Mouse (Mus musculus) intestine, postnatal 0 days (tissue): ENCODE data around the gene Apoc3. TPM values are rescaled to one million over a fixed set of nuclear protein-coding genes. Genes with fewer than 3 reads are reported as not detected.

Source experiments
- ATAC-seq: fragments of 200-750 bp; cut with Nextera tagmentation; 2 replicates; pipeline ENCODE4 v1.8.0; 2017; ENCODE audit warnings: mild to moderate bottlenecking, moderate TSS enrichment, moderate library complexity
- H3K27ac ChIP-seq: fragments of 300-500 bp; sonication (generic); 2 replicates; pipeline ENCODE4 v1.5.1; 2014; ENCODE audit warnings: mild to moderate bottlenecking, low read depth, low read length, moderate library complexity
- H3K27me3 ChIP-seq: fragments of 300-500 bp; sonication (generic); replicated peaks from 2 replicates; pipeline ENCODE4 v1.6.1; 2014; ENCODE audit warnings: low read length, mixed read lengths; ENCODE audit not compliant: control insufficient read depth, insufficient read depth
- H3K36me3 ChIP-seq: fragments of 300-500 bp; sonication (generic); 2 replicates; pipeline ENCODE4 v1.6.1; 2014; ENCODE audit warnings: mild to moderate bottlenecking, moderate library complexity; ENCODE audit not compliant: control insufficient read depth, insufficient read depth
- H3K4me1 ChIP-seq: fragments of 300-500 bp; sonication (generic); replicated peaks from 2 replicates; pipeline ENCODE4 v1.6.1; 2014; ENCODE audit warnings: antibody characterized with exemption, low read length, mixed read lengths; ENCODE audit not compliant: control insufficient read depth, insufficient read depth
- H3K4me2 ChIP-seq: fragments of 300-500 bp; sonication (generic); replicated peaks from 2 replicates; pipeline ENCODE4 v1.6.1; 2014; ENCODE audit warnings: low read depth, mild to moderate bottlenecking, moderate library complexity
- H3K4me3 ChIP-seq: fragments of 300-500 bp; sonication (generic); 2 replicates; pipeline ENCODE4 v1.5.1; 2014; ENCODE audit warnings: low read depth, low read length
- H3K9ac ChIP-seq: fragments of 300-500 bp; sonication (generic); 2 replicates; pipeline ENCODE4 v1.6.1; 2014; ENCODE audit warnings: mild to moderate bottlenecking, low read depth, low read length
- H3K9me3 ChIP-seq: fragments of 300-500 bp; sonication (generic); 2 replicates; pipeline ENCODE4 v1.6.1; 2016; ENCODE audit warnings: mixed run types; ENCODE audit not compliant: control insufficient read depth
- CTCF ChIP-seq: sonication (generic); IDR thresholded peaks from 2 replicates; pipeline ENCODE4 v1.5.1; 2016; ENCODE audit warnings: low read depth, mild to moderate bottlenecking, control low read depth, antibody characterized with exemption, moderate library complexity
- WGBS: fragments of 180-500 bp; shearing (Covaris S2); extraction: QIAGEN DNeasy Blood & Tissue Kit; methylation state at CpG from one replicate; pipeline ENCODE4 v1.1.7; 2014; 5-methylcytosine and 5-hydroxymethylcytosine counted together
- polyA plus RNA-seq: library from polyadenylated mRNA; unstranded; fragments of >200 nt; fragmentation: Nextera tagmentation; extraction: Ambion mirVana; gene quantifications from 2 replicates; pipeline ENCODE4 v1.2.1, GENCODE M21; 2015

The Apoc3 gene
- polyA plus RNA-seq, 1 experiment from 2014 or later: 8,903 TPM

- 81% methylated on average over 6 of the region's 6 CpGs for WGBS
Observed at GRCm38 (mm10) chr9:46192642-46193041, 42.8 kb downstream of the Apoc3 start.

GRCm38 (mm10) chr9:46191644-46192043, 43.8 kb downstream of the Apoc3 start:
- Histone ChIP-seq H3K27me3 (no peaks in the 10 kb centered on the region), H3K9me3 (no peaks in the 10 kb centered on the region), H3K27ac (no peak overlapping the region), H3K9ac (no peak overlapping the region), H3K4me1 (no peaks in the 10 kb centered on the region), H3K4me3 (no peak overlapping the region), H3K36me3 (peaks cover 29% of the 10 kb centered on the region), H3K4me2 (no peak overlapping the region)
- no peak for ATAC-seq
- 19% methylated on average over 1 of the region's 1 CpGs for WGBS
- TF ChIP-seq CTCF: peak; percentile 76

More at GRCm38 (mm10) chr9:46192642-46193041, 42.8 kb downstream of the Apoc3 start:
- Histone ChIP-seq H3K27me3 (no peaks in the 10 kb centered on the region), H3K36me3 (peaks cover 36% of the 10 kb centered on the region), H3K9ac (no peak overlapping the region), H3K27ac (no peak overlapping the region), H3K4me3 (no peak overlapping the region), H3K4me1 (no peaks in the 10 kb centered on the region), H3K9me3 (no peaks in the 10 kb centered on the region), H3K4me2 (no peak overlapping the region)
- ATAC-seq: no peak
- no peak for TF ChIP-seq CTCF

- H3K4me1 ChIP-seq: no peaks in the 10 kb centered on the region
- H3K36me3 ChIP-seq: peaks cover 25% of the 10 kb centered on the region
- no peak overlapping the region for H3K4me3 ChIP-seq
- TF ChIP-seq CTCF: no peak
- WGBS: 79% methylated on average over 8 of the region's 8 CpGs
- no peak overlapping the region for H3K27ac ChIP-seq
- H3K9ac ChIP-seq: no peak overlapping the region
- H3K9me3 ChIP-seq: no peaks in the 10 kb centered on the region
- H3K4me2 ChIP-seq: no peak overlapping the region
- H3K27me3 ChIP-seq: no peaks in the 10 kb centered on the region
- ATAC-seq: no peak
Observed at GRCm38 (mm10) chr9:46191234-46191633, 44.2 kb downstream of the Apoc3 start.

- Histone ChIP-seq H3K36me3 (peaks cover 7% of the 10 kb centered on the region; the same call in 1 of the 2 replicates), H3K27me3 (no peaks in the 10 kb centered on the region), H3K4me3 (no peak overlapping the region), H3K9ac (no peak overlapping the region), H3K4me1 (no peaks in the 10 kb centered on the region), H3K27ac (no peak overlapping the region), H3K9me3 (no peaks in the 10 kb centered on the region), H3K4me2 (no peak overlapping the region)
- no peak for ATAC-seq
- peak; percentile 14; the same call in 1 of the 2 replicates for TF ChIP-seq CTCF
- 88% methylated on average over 10 of the region's 10 CpGs for WGBS
Observed at GRCm38 (mm10) chr9:46189381-46189780, 46.1 kb downstream of the Apoc3 start.

GRCm38 (mm10) chr9:46188956-46189355, 46.5 kb downstream of the Apoc3 start:
- 90% methylated on average over 5 of the region's 5 CpGs for WGBS
- Histone ChIP-seq H3K9ac (no peak overlapping the region), H3K9me3 (no peaks in the 10 kb centered on the region), H3K4me3 (no peak overlapping the region), H3K4me2 (no peak overlapping the region), H3K27ac (no peak overlapping the region), H3K27me3 (no peaks in the 10 kb centered on the region), H3K36me3 (peaks cover 3% of the 10 kb centered on the region; the same call in 1 of the 2 replicates), H3K4me1 (no peaks in the 10 kb centered on the region)
- TF ChIP-seq CTCF: no peak
- no peak for ATAC-seq

GRCm38 (mm10) chr9:46188370-46188769, 47.1 kb downstream of the Apoc3 start:
- WGBS: 86% methylated on average over 4 of the region's 4 CpGs
- Histone ChIP-seq H3K9ac (no peak overlapping the region), H3K4me3 (no peak overlapping the region), H3K9me3 (no peaks in the 10 kb centered on the region), H3K36me3 (no peaks in the 10 kb centered on the region), H3K4me1 (no peaks in the 10 kb centered on the region), H3K4me2 (no peak overlapping the region), H3K27ac (no peak overlapping the region), H3K27me3 (no peaks in the 10 kb centered on the region)
- no peak for ATAC-seq
- no peak for TF ChIP-seq CTCF

GRCm38 (mm10) chr9:46186387-46186786, 49.0 kb downstream of the Apoc3 start:
- Histone ChIP-seq H3K4me1 (no peaks in the 10 kb centered on the region; the same call in 1 of the 2 replicates), H3K27me3 (no peaks in the 10 kb centered on the region), H3K4me2 (no peak overlapping the region), H3K9ac (no peak overlapping the region), H3K9me3 (no peaks in the 10 kb centered on the region), H3K36me3 (no peaks in the 10 kb centered on the region), H3K4me3 (no peak overlapping the region), H3K27ac (no peak overlapping the region)
- WGBS: 88% methylated on average over 1 of the region's 1 CpGs
- peak; percentile 68 for TF ChIP-seq CTCF
- no peak for ATAC-seq
